Mouse (Mus musculus) heart, embryonic 10.5 days (tissue): ENCODE data around the gene Tmem26. TPM values are rescaled to one million over a fixed set of nuclear protein-coding genes. Genes with fewer than 3 reads are reported as not detected.
"Not testable (repeated sequence)": the region's sequence is repeated elsewhere in the genome, so short reads cannot be mapped to it uniquely, and the experiment has no call there.

Source experiments
- DNase-seq: peaks from one replicate; pipeline ENCODE4 v3.0.0-alpha.2; 2017; ENCODE audit warnings: low spot score
- H3K27ac ChIP-seq: fragments of 300-500 bp; sonication (generic); 2 replicates; pipeline ENCODE4 v1.5.1; 2016; ENCODE audit warnings: mild to moderate bottlenecking
- H3K27me3 ChIP-seq: fragments of 300-500 bp; sonication (generic); 2 replicates; pipeline ENCODE4 v1.6.1; 2016; ENCODE audit warnings: mild to moderate bottlenecking; ENCODE audit not compliant: poor library complexity, insufficient read depth, severe bottlenecking
- H3K36me3 ChIP-seq: fragments of 300-500 bp; sonication (generic); 2 replicates; pipeline ENCODE4 v1.6.1; 2016; ENCODE audit warnings: mild to moderate bottlenecking, moderate library complexity
- H3K4me1 ChIP-seq: fragments of 300-500 bp; sonication (generic); 2 replicates; pipeline ENCODE4 v1.6.1; 2016; ENCODE audit warnings: mild to moderate bottlenecking
- H3K4me3 ChIP-seq: fragments of 300-500 bp; sonication (generic); 2 replicates; pipeline ENCODE4 v1.5.1; 2016; ENCODE audit warnings: mild to moderate bottlenecking, moderate library complexity
- H3K9me3 ChIP-seq: fragments of 300-500 bp; sonication (generic); 2 replicates; pipeline ENCODE4 v1.6.1; 2016; ENCODE audit warnings: mild to moderate bottlenecking, moderate library complexity
- WGBS: fragments of 180-500 bp; shearing (Covaris S2); methylation state at CpG from one replicate; pipeline ENCODE4 v1.1.7; 2016; 5-methylcytosine and 5-hydroxymethylcytosine counted together
- polyA plus RNA-seq: library from polyadenylated mRNA; unstranded; fragments of >200 nt; fragmentation: Nextera tagmentation; extraction: Ambion mirVana; gene quantifications from 2 replicates; pipeline ENCODE4 v1.2.1, GENCODE M21; 2016

The Tmem26 gene
- polyA plus RNA-seq, 1 experiment from 2014 or later = 4.0 TPM

GRCm38 (mm10) chr10:68718375-68718774, 5.1 kb upstream of the Tmem26 start:
- H3K27me3 ChIP-seq = no peaks in the 10 kb centered on the region
- H3K36me3 ChIP-seq = no peaks in the 10 kb centered on the region
- WGBS = 77% methylated on average over 3 of the region's 3 CpGs
- DNase-seq = no peak
- H3K27ac ChIP-seq = no peak overlapping the region
- H3K4me1 ChIP-seq = peaks cover 9% of the 10 kb centered on the region
- H3K9me3 ChIP-seq = no peaks in the 10 kb centered on the region
- no peak overlapping the region for H3K4me3 ChIP-seq

- Histone ChIP-seq H3K4me3 (no peak overlapping the region), H3K27me3 (peaks cover 8% of the 10 kb centered on the region)
Measured at GRCm38 (mm10) chr10:68720887-68721400, 2.5 kb upstream of the Tmem26 start.

GRCm38 (mm10) chr10:68723015-68723414, 431 bp upstream of the Tmem26 start:
- Histone ChIP-seq H3K27ac (no peak overlapping the region), H3K27me3 (peaks cover 8% of the 10 kb centered on the region), H3K36me3 (no peaks in the 10 kb centered on the region), H3K4me3 (no peak overlapping the region; the same call in 1 of the 2 replicates), H3K9me3 (no peaks in the 10 kb centered on the region), H3K4me1 (peaks cover 19% of the 10 kb centered on the region)
- no peak for DNase-seq
- 34% methylated on average over 7 of the region's 7 CpGs for WGBS

More at GRCm38 (mm10) chr10:68720887-68721400, 2.5 kb upstream of the Tmem26 start:
- no peak overlapping the region for H3K27ac ChIP-seq
- no peak for DNase-seq
- WGBS = 42% methylated on average over 5 of the region's 5 CpGs
- peaks cover 22% of the 10 kb centered on the region for H3K4me1 ChIP-seq
- H3K36me3 ChIP-seq = no peaks in the 10 kb centered on the region
- no peaks in the 10 kb centered on the region for H3K9me3 ChIP-seq

GRCm38 (mm10) chr10:68724361-68724720, 895 bp downstream of the Tmem26 start:
- WGBS = 3% methylated on average over 11 of the region's 11 CpGs
- no peaks in the 10 kb centered on the region for H3K9me3 ChIP-seq
- no peak for DNase-seq
- peak overlapping the region; percentile 69 for H3K4me3 ChIP-seq
- H3K4me1 ChIP-seq = peaks cover 19% of the 10 kb centered on the region
- H3K27me3 ChIP-seq = peaks cover 8% of the 10 kb centered on the region
- no peaks in the 10 kb centered on the region for H3K36me3 ChIP-seq
- H3K27ac ChIP-seq = no peak overlapping the region

- no peaks in the 10 kb centered on the region for H3K9me3 ChIP-seq
- H3K4me3 ChIP-seq = no peak overlapping the region
- 79% methylated on average over 5 of the region's 5 CpGs for WGBS
- no peaks in the 10 kb centered on the region for H3K36me3 ChIP-seq
- H3K27ac ChIP-seq = no peak overlapping the region
- peaks cover 8% of the 10 kb centered on the region for H3K27me3 ChIP-seq
- DNase-seq = no peak
- H3K4me1 ChIP-seq = peaks cover 19% of the 10 kb centered on the region
Measured at GRCm38 (mm10) chr10:68727464-68727863, 4.0 kb downstream of the Tmem26 start.

- Histone ChIP-seq H3K4me3 (no peak overlapping the region), H3K27ac (no peak overlapping the region), H3K27me3 (no peaks in the 10 kb centered on the region), H3K9me3 (no peaks in the 10 kb centered on the region), H3K36me3 (no peaks in the 10 kb centered on the region), H3K4me1 (no peaks in the 10 kb centered on the region)
- WGBS = 85% methylated on average over 3 of the region's 3 CpGs
- DNase-seq = no peak
Measured at GRCm38 (mm10) chr10:68735621-68736020, 12.2 kb downstream of the Tmem26 start.

GRCm38 (mm10) chr10:68737391-68737790, 13.9 kb downstream of the Tmem26 start:
- no peak for DNase-seq
- no peaks in the 10 kb centered on the region for H3K4me1 ChIP-seq
- no peak overlapping the region for H3K4me3 ChIP-seq
- no peak overlapping the region for H3K27ac ChIP-seq
- H3K9me3 ChIP-seq = no peaks in the 10 kb centered on the region
- no peaks in the 10 kb centered on the region for H3K27me3 ChIP-seq
- no peaks in the 10 kb centered on the region for H3K36me3 ChIP-seq
- 75% methylated on average over 7 of the region's 7 CpGs for WGBS

- 78% methylated on average over 1 of the region's 1 CpGs for WGBS
- not testable (repeated sequence) for H3K9me3 ChIP-seq, H3K4me1 ChIP-seq, DNase-seq, H3K36me3 ChIP-seq, H3K4me3 ChIP-seq, H3K27ac ChIP-seq, H3K27me3 ChIP-seq
Measured at GRCm38 (mm10) chr10:68738981-68739380, 15.5 kb downstream of the Tmem26 start.

- WGBS = 71% methylated on average over 2 of the region's 2 CpGs
- no peak for DNase-seq
- no peak overlapping the region for H3K27ac ChIP-seq
Measured at GRCm38 (mm10) chr10:68740251-68740650, 16.8 kb downstream of the Tmem26 start.

GRCm38 (mm10) chr10:68750921-68751320, 27.5 kb downstream of the Tmem26 start:
- no peak overlapping the region for H3K27ac ChIP-seq
- 85% methylated on average over 7 of the region's 7 CpGs for WGBS
- no peak for DNase-seq
- no peaks in the 10 kb centered on the region for H3K9me3 ChIP-seq
- H3K27me3 ChIP-seq = no peaks in the 10 kb centered on the region
- H3K4me3 ChIP-seq = no peak overlapping the region
- no peaks in the 10 kb centered on the region for H3K36me3 ChIP-seq
- no peaks in the 10 kb centered on the region for H3K4me1 ChIP-seq

More at GRCm38 (mm10) chr10:68740251-68740650, 16.8 kb downstream of the Tmem26 start:
- Histone ChIP-seq H3K9me3 (no peaks in the 10 kb centered on the region), H3K36me3 (no peaks in the 10 kb centered on the region), H3K4me1 (no peaks in the 10 kb centered on the region), H3K4me3 (no peak overlapping the region), H3K27me3 (no peaks in the 10 kb centered on the region)

- Histone ChIP-seq H3K4me1 (no peaks in the 10 kb centered on the region), H3K27ac (no peak overlapping the region), H3K27me3 (no peaks in the 10 kb centered on the region), H3K36me3 (no peaks in the 10 kb centered on the region), H3K9me3 (no peaks in the 10 kb centered on the region), H3K4me3 (no peak overlapping the region)
- WGBS = 35% methylated on average over 5 of the region's 5 CpGs
- DNase-seq = peak; percentile 76
Measured at GRCm38 (mm10) chr10:68759238-68759637, 35.8 kb downstream of the Tmem26 start.

- no peak overlapping the region for H3K27ac ChIP-seq
- no peaks in the 10 kb centered on the region for H3K4me1 ChIP-seq
- H3K27me3 ChIP-seq = no peaks in the 10 kb centered on the region
- H3K36me3 ChIP-seq = no peaks in the 10 kb centered on the region
- no peak overlapping the region for H3K4me3 ChIP-seq
- DNase-seq = no peak
- H3K9me3 ChIP-seq = no peaks in the 10 kb centered on the region
- WGBS = 76% methylated on average over 7 of the region's 7 CpGs
Measured at GRCm38 (mm10) chr10:68759789-68760188, 36.3 kb downstream of the Tmem26 start.

GRCm38 (mm10) chr10:68781067-68781868, 57.8 kb downstream of the Tmem26 start:
- no peaks in the 10 kb centered on the region for H3K27me3 ChIP-seq
- H3K4me1 ChIP-seq = no peaks in the 10 kb centered on the region
- DNase-seq = no peak
- H3K9me3 ChIP-seq = no peaks in the 10 kb centered on the region
- WGBS = 74% methylated on average over 9 of the region's 9 CpGs
- H3K27ac ChIP-seq = no peak overlapping the region
- H3K4me3 ChIP-seq = no peak overlapping the region
- H3K36me3 ChIP-seq = no peaks in the 10 kb centered on the region
